Mouse (Mus musculus): ENCODE measurements at regions not wholly inside any gene's neighbourhood (a gene's known extent, or its start where the extent isn't known, plus 50 kb on each side); places are given as distances from the start of the nearest gene placed in this dataset.

- no peak overlapping the region for H3K9ac ChIP-seq
- no peak for ATAC-seq (ENCODE audit: low FRiP score)
- 0 out of 2 replicates have a peak, but pooled peaks cover 3% of the 10 kb centered on the region for H3K27me3 ChIP-seq
- H3K36me3 ChIP-seq, result no peaks in the 10 kb centered on the region
- H3K4me3 ChIP-seq, result no peak overlapping the region
- no peak overlapping the region for H3K4me2 ChIP-seq
- 21% methylated on average over 10 of the region's 10 CpGs for WGBS
- peaks cover 22% of the 10 kb centered on the region for H3K4me1 ChIP-seq (replicated peaks)
- no peaks in the 10 kb centered on the region for H3K9me3 ChIP-seq
- H3K27ac ChIP-seq, result no peak overlapping the region
These were observed 527.8 kb downstream of the Efnb2 start for GRCm38 (mm10) chr8:8133001-8133785.

GRCm38 (mm10) chr8:8131961-8132376 is 529.1 kb downstream of the Efnb2 start:
- H3K27ac ChIP-seq, result no peak overlapping the region
- H3K36me3 ChIP-seq, result no peaks in the 10 kb centered on the region
- peaks cover 22% of the 10 kb centered on the region for H3K4me1 ChIP-seq (replicated peaks)
- H3K4me2 ChIP-seq, result no peak overlapping the region
- no peak overlapping the region for H3K4me3 ChIP-seq
- 5% methylated on average over 3 of the region's 3 CpGs for WGBS
- no peak for ATAC-seq (ENCODE audit: low FRiP score)
- no peaks in the 10 kb centered on the region for H3K9me3 ChIP-seq
- H3K9ac ChIP-seq, result no peak overlapping the region
- 0 out of 2 replicates have a peak, but pooled peaks cover 3% of the 10 kb centered on the region for H3K27me3 ChIP-seq

- H3K4me3 ChIP-seq, result no peak overlapping the region
- no peak for ATAC-seq (ENCODE audit: low FRiP score)
- peaks cover 22% of the 10 kb centered on the region for H3K4me1 ChIP-seq (replicated peaks)
- 35% methylated on average over 2 of the region's 2 CpGs for WGBS
- no peak overlapping the region for H3K27ac ChIP-seq
- H3K36me3 ChIP-seq, result no peaks in the 10 kb centered on the region
- H3K4me2 ChIP-seq, result no peak overlapping the region
- H3K9me3 ChIP-seq, result no peaks in the 10 kb centered on the region
- H3K27me3 ChIP-seq, result 0 out of 2 replicates have a peak, but pooled peaks cover 3% of the 10 kb centered on the region
- no peak overlapping the region for H3K9ac ChIP-seq
These were observed 530.2 kb downstream of the Efnb2 start for GRCm38 (mm10) chr8:8130806-8131205.

- H3K9ac ChIP-seq, result no peak overlapping the region
- H3K36me3 ChIP-seq, result no peaks in the 10 kb centered on the region
- H3K9me3 ChIP-seq, result no peaks in the 10 kb centered on the region
- ATAC-seq (ENCODE audit: low FRiP score), result no peak
- no peaks in the 10 kb centered on the region for H3K4me1 ChIP-seq (replicated peaks)
- H3K27ac ChIP-seq, result no peak overlapping the region
- 84% methylated on average over 6 of the region's 6 CpGs for WGBS
- H3K4me3 ChIP-seq, result no peak overlapping the region
- H3K27me3 ChIP-seq, result no peaks in the 10 kb centered on the region
- H3K4me2 ChIP-seq, result no peak overlapping the region
These were observed 545.2 kb downstream of the Efnb2 start for GRCm38 (mm10) chr8:8115595-8116429.

- Histone ChIP-seq H3K9me3 (no peaks in the 10 kb centered on the region), H3K4me3 (no peak overlapping the region), H3K27ac (no peak overlapping the region), H3K4me2 (no peak overlapping the region), H3K4me1 (replicated peaks) (no peaks in the 10 kb centered on the region), H3K27me3 (no peaks in the 10 kb centered on the region), H3K9ac (no peak overlapping the region), H3K36me3 (no peaks in the 10 kb centered on the region)
- WGBS, result 89% methylated on average over 3 of the region's 3 CpGs
- ATAC-seq (ENCODE audit: low FRiP score), result no peak
These were observed 546.4 kb downstream of the Efnb2 start for GRCm38 (mm10) chr8:8114604-8115003.

GRCm38 (mm10) chr8:8109785-8110350 is 551.2 kb downstream of the Efnb2 start:
- Histone ChIP-seq H3K36me3 (no peaks in the 10 kb centered on the region), H3K4me2 (no peak overlapping the region), H3K27me3 (no peaks in the 10 kb centered on the region), H3K27ac (no peak overlapping the region), H3K9ac (no peak overlapping the region), H3K9me3 (no peaks in the 10 kb centered on the region), H3K4me3 (no peak overlapping the region), H3K4me1 (replicated peaks) (no peaks in the 10 kb centered on the region)
- 68% methylated on average over 2 of the region's 2 CpGs for WGBS
- no peak for ATAC-seq (ENCODE audit: low FRiP score)

GRCm38 (mm10) chr8:8103492-8103891 is 557.5 kb downstream of the Efnb2 start:
- Histone ChIP-seq H3K27me3 (no peaks in the 10 kb centered on the region), H3K4me2 (no peak overlapping the region), H3K4me1 (replicated peaks) (no peaks in the 10 kb centered on the region), H3K9me3 (no peaks in the 10 kb centered on the region), H3K4me3 (no peak overlapping the region), H3K9ac (no peak overlapping the region), H3K36me3 (no peaks in the 10 kb centered on the region), H3K27ac (no peak overlapping the region)
- WGBS, result 89% methylated on average over 3 of the region's 3 CpGs
- ATAC-seq (ENCODE audit: low FRiP score), result no peak

- Histone ChIP-seq H3K4me2 (no peak overlapping the region), H3K4me3 (no peak overlapping the region), H3K9me3 (no peaks in the 10 kb centered on the region), H3K27me3 (no peaks in the 10 kb centered on the region), H3K36me3 (no peaks in the 10 kb centered on the region), H3K9ac (no peak overlapping the region), H3K27ac (no peak overlapping the region), H3K4me1 (replicated peaks) (no peaks in the 10 kb centered on the region)
- 73% methylated on average over 6 of the region's 6 CpGs for WGBS
- no peak for ATAC-seq (ENCODE audit: low FRiP score)
These were observed 558.9 kb downstream of the Efnb2 start for GRCm38 (mm10) chr8:8102010-8102727.

GRCm38 (mm10) chr8:8092551-8092950 is 568.5 kb downstream of the Efnb2 start:
- Histone ChIP-seq H3K4me3 (no peak overlapping the region), H3K36me3 (no peaks in the 10 kb centered on the region), H3K27ac (no peak overlapping the region), H3K4me1 (replicated peaks) (no peaks in the 10 kb centered on the region), H3K4me2 (no peak overlapping the region), H3K9ac (no peak overlapping the region), H3K27me3 (no peaks in the 10 kb centered on the region), H3K9me3 (no peaks in the 10 kb centered on the region)
- no peak for ATAC-seq (ENCODE audit: low FRiP score)

- WGBS, result 77% methylated on average over 2 of the region's 2 CpGs
- no peak overlapping the region for H3K4me2 ChIP-seq
- H3K27ac ChIP-seq, result no peak overlapping the region
- H3K36me3 ChIP-seq, result no peaks in the 10 kb centered on the region
- no peaks in the 10 kb centered on the region for H3K9me3 ChIP-seq
- H3K4me3 ChIP-seq, result no peak overlapping the region
- H3K4me1 ChIP-seq (replicated peaks), result no peaks in the 10 kb centered on the region
- ATAC-seq (ENCODE audit: low FRiP score), result no peak
- no peak overlapping the region for H3K9ac ChIP-seq
- H3K27me3 ChIP-seq, result no peaks in the 10 kb centered on the region
These were observed 576.4 kb downstream of the Efnb2 start for GRCm38 (mm10) chr8:8084652-8085051.

GRCm38 (mm10) chr8:8064074-8064473 is 597.0 kb downstream of the Efnb2 start:
- H3K27ac ChIP-seq, result no peak overlapping the region
- no peak overlapping the region for H3K4me3 ChIP-seq
- ATAC-seq (ENCODE audit: low FRiP score), result no peak
- H3K36me3 ChIP-seq, result no peaks in the 10 kb centered on the region
- WGBS, result 96% methylated on average over 2 of the region's 2 CpGs
- H3K4me2 ChIP-seq, result no peak overlapping the region
- no peaks in the 10 kb centered on the region for H3K9me3 ChIP-seq
- no peaks in the 10 kb centered on the region for H3K4me1 ChIP-seq (replicated peaks)
- no peak overlapping the region for H3K9ac ChIP-seq
- no peaks in the 10 kb centered on the region for H3K27me3 ChIP-seq
